ENCODE assay signal across 7 mouse cellular contexts in the genomic region with DNA sequence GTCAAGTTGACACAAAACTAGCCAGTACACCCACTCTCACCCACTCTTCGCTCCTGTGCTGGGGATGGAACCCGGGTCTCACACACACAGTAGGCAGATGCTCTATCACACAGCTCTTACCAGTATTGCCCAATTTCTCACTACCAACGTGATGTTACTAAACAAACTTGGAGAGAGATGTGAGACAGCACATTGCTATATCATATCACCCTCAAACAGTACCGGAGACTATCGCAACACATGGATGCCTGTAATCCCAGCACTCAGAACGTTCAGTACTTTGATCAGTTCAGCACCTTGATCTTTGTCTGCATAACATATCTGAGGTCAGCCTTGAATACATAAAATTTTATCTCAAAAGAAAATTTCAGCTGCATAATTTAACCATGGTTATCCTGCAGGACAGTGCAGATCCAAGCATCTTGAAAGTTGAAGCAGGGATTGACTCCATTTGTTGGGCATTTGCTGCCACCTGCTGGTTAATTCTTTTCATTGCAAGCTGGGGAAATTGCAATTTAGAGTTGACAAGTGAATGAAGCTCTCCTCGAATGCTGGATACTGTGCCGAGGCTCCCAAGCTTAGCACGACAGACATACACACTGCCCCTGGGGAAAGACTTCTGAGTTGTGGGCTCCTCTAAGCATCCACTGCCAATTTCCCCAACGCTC. TPM values are rescaled to one million over a fixed set of nuclear protein-coding genes. Genes with fewer than 3 reads are reported as not detected.
A peak's percentile ranks its signal among the peaks of the same experiment; 100 is the strongest.
DNase-seq lines count a peak whose midpoint lies in the region; ATAC-seq and TF ChIP-seq lines count a peak whose summit lies in the region.

No protein-coding gene starts in this region.

- ATAC-seq in frontal cortex, adult (ENCODE audit: low TSS enrichment) = peak; percentile 83
- peak; percentile 33 for ATAC-seq in kidney, embryonic 15.5 days (replicated peaks; ENCODE audit: low FRiP score)
- peak; percentile 52; the same call in 1 of the 2 replicates for ATAC-seq in lung, embryonic 14.5 days (ENCODE audit: insufficient read depth)

- peaks cover 3% of the 10 kb centered on the region for H3K4me1 ChIP-seq in E14TG2a.4 (replicated peaks; ENCODE audit: low read depth, low read length)
- H3K4me1 ChIP-seq in kidney, embryonic 15.5 days = no peaks in the 10 kb centered on the region
- no peaks in the 10 kb centered on the region for H3K4me1 ChIP-seq in lung, embryonic 14.5 days (ENCODE audit: insufficient read depth)

- H3K4me3 ChIP-seq in E14TG2a.4 (replicated peaks; ENCODE audit: low read length) = no peak overlapping the region
- no peak overlapping the region for H3K4me3 ChIP-seq in kidney, embryonic 15.5 days (replicated peaks)
- H3K4me3 ChIP-seq in lung, embryonic 14.5 days (ENCODE audit: low read depth, low read length) = no peak overlapping the region

- 0 out of 2 replicates have a peak, but pooled peaks cover 2% of the 10 kb centered on the region for H3K27me3 ChIP-seq in E14TG2a.4 (ENCODE audit: insufficient read depth, low read length)
- H3K27me3 ChIP-seq in kidney, embryonic 15.5 days = no peaks in the 10 kb centered on the region
- H3K27me3 ChIP-seq in lung, embryonic 14.5 days (ENCODE audit: insufficient read depth, low read length) = no peaks in the 10 kb centered on the region

- no peaks in the 10 kb centered on the region for H3K36me3 ChIP-seq in E14TG2a.4 (ENCODE audit: insufficient read depth, low read length)
- H3K36me3 ChIP-seq in kidney, embryonic 15.5 days = no peaks in the 10 kb centered on the region
- H3K36me3 ChIP-seq in lung, embryonic 14.5 days (ENCODE audit: insufficient read depth) = no peaks in the 10 kb centered on the region

- H3K4me2 ChIP-seq in kidney, embryonic 15.5 days = peak overlapping the region; percentile 40; the same call in 1 of the 2 replicates
- H3K4me2 ChIP-seq in lung, embryonic 14.5 days = no peak overlapping the region; the same call in 1 of the 2 replicates

- DNase-seq in A20 (ENCODE audit: low read depth, low spot score) = peak; percentile 75
- peak; percentile 67 for DNase-seq in cerebellum, adult 8-10 months
- DNase-seq in lung, embryonic 14.5 days = peak; percentile 94
- peak; percentile 53 for DNase-seq in retina, adult 2 months (ENCODE audit: low read depth, low spot score)

- no peak overlapping the region for H3K27ac ChIP-seq in kidney, embryonic 15.5 days
- no peak overlapping the region for H3K27ac ChIP-seq in lung, embryonic 14.5 days (ENCODE audit: low read depth)

- TF ChIP-seq CTCF in E14TG2a.4 (conservative IDR thresholded peaks at IDR 0.05; ENCODE audit: low read length) = peak; percentile 82
- peak; percentile 89 for TF ChIP-seq CTCF in lung, embryonic 14.5 days (IDR thresholded peaks at IDR 0.05; ENCODE audit: low read depth)

- WGBS in kidney, embryonic 15.5 days = 45% methylated on average over 10 of the region's 10 CpGs
- WGBS in lung, embryonic 14.5 days = 41% methylated on average over 10 of the region's 10 CpGs

- no peaks in the 10 kb centered on the region for H3K9me3 ChIP-seq in E14TG2a.4 (ENCODE audit: low read length)
- H3K9me3 ChIP-seq in kidney, embryonic 15.5 days (replicated peaks) = no peaks in the 10 kb centered on the region
- no peaks in the 10 kb centered on the region for H3K9me3 ChIP-seq in lung, embryonic 14.5 days (ENCODE audit: low read depth, low read length)

- H3K9ac ChIP-seq in kidney, embryonic 15.5 days = no peak overlapping the region
- no peak overlapping the region for H3K9ac ChIP-seq in lung, embryonic 14.5 days

RNA-seq across cellular contexts. Expression of gene Nup93, which starts 15.0 kb away (rescaled TPM):
- 89.6 and 91.6 TPM in 2 replicates for polyA plus RNA-seq in kidney, embryonic 15.5 days (2015; fragmentation: Nextera tagmentation; extraction: Ambion mirVana)
- 118 and 126 TPM in 2 replicates for polyA plus RNA-seq in lung, embryonic 14.5 days (2014; fragmentation: Nextera tagmentation; extraction: Ambion mirVana)

RNA-seq across cellular contexts. Expression of gene Mt1, which starts 20.5 kb away (rescaled TPM):
- polyA plus RNA-seq in kidney, embryonic 15.5 days (2015; fragmentation: Nextera tagmentation; extraction: Ambion mirVana) = 519 and 582 TPM in 2 replicates
- polyA plus RNA-seq in lung, embryonic 14.5 days (2014; fragmentation: Nextera tagmentation; extraction: Ambion mirVana) = 57.4 and 71.3 TPM in 2 replicates

RNA-seq across cellular contexts. Expression of gene Mt2, which starts 26.9 kb away (rescaled TPM):
- 163 and 178 TPM in 2 replicates for polyA plus RNA-seq in kidney, embryonic 15.5 days (2015; fragmentation: Nextera tagmentation; extraction: Ambion mirVana)
- polyA plus RNA-seq in lung, embryonic 14.5 days (2014; fragmentation: Nextera tagmentation; extraction: Ambion mirVana) = 12.3 and 15.2 TPM in 2 replicates

RNA-seq across cellular contexts. Expression of gene Mt3, which starts 46.9 kb away (rescaled TPM):
- 2.9 and 7.1 TPM in 2 replicates for polyA plus RNA-seq in kidney, embryonic 15.5 days (2015; fragmentation: Nextera tagmentation; extraction: Ambion mirVana)
- 2.9 TPM in 2 replicates for polyA plus RNA-seq in lung, embryonic 14.5 days (2014; fragmentation: Nextera tagmentation; extraction: Ambion mirVana)

Comparison
In these comparisons a context has a peak if more than half of its experiments do, and no peak if none do; other contexts are left out.
1. ATAC-seq: peak in every context shown above with its lines; median percentile 83 in frontal cortex, adult; 52 in lung, embryonic 14.5 days; 33 in kidney, embryonic 15.5 days.
2. RNA of gene Mt2, which starts 26.9 kb away (polyA plus RNA-seq): 163 to 178 TPM in kidney, embryonic 15.5 days; 12.3 to 15.2 TPM in lung, embryonic 14.5 days; every median in the first group is over 10 times any median in the second.
3. Peak in every context shown above with its lines, with median percentiles within 50 percentile points of each other: DNase-seq.